Mouse (Mus musculus) frontal cortex, postnatal 10 days (tissue): Measurements from ENCODE around the gene Slc7a6.
"Not testable (repeated sequence)": the region's sequence is repeated elsewhere in the genome, so short reads cannot be mapped to it uniquely, and the experiment has no call there.

Experiments
- DNase-seq, 2 experiments: peaks; one replicate each; pipeline ENCODE4 v3.0.0; 2022; ENCODE audit warnings: low spot score in 2 of 2, mixed read lengths in 1 of 2

Slc7a6 gene

DNA sequence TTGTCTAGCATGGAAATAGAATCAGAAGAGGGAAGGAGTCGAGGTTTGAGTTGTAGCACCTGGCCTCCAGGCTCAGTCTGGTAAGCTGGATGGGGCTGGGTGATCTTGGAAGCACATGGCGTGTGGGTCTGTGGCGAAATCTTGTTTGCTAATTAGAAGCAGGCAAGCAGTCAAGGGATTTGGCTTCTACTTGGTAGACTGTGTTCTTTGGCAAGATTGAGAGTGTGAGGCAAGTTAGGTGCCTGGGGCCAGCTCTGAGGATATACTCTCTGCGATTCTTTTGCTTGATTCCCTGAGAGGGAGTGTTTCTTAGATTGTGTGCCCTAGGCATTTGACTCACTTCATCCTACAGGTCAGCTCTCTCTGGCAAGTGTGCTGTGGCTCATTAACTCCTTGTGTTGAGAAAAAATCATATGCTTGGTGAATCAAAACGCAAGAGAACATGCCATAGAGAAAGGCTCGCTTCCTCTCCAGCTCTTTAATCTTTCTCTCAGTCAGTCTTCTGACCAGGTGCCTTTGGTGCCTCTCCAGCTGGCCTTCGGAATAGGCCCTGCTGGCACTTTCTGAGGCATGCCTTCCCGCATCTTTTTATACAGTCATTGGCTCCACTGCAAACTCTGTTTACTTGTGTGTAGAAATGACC lies 17.1 kb downstream of the Slc7a6 start:
- DNase-seq, result no peak

DNA sequence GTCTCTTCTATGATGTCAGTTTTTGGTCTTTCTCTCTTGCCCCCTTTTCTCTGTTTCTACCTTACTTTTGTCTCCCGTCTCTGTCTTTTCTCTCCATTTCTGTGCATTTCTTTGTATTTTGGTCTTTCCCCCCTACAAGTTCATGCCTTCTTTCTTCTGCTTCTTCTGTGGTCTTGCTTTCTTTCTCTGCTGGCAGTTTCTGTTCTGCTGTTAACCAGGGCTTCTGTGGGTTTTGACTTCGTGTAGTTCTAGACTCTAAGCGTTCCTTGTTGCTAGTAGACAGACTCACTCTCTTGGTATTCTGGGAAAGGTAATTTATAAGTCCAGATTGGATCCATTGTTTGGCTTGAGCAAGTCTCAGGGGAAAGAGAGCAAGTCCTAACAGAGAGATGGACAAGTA lies 17.7 kb downstream of the Slc7a6 start:
- no peak for DNase-seq

- DNase-seq, result no peak
These were observed 20.5 kb downstream of the Slc7a6 start for GRCm38 (mm10) chr8:106189162-106189561.

DNA sequence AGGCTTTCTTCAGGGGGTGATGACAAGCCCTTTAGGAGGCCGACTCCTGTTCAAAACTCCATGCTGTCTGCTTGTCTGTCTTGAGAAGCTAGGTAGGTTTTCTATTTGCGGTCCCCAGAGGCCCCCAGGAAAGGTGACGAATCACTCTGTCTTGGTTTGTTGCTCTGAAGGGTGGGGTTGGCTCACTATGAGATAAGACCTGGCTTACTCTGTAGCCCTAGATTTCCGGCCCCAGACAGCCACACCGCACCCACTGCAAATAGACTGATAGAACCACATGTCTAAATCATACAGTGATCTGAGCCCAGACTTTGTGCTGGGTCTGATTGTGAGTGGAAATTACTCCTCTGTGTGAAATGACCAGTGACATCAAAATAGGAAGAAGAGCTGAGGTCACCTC lies 23.0 kb downstream of the Slc7a6 start:
- DNase-seq, result no peak

DNA sequence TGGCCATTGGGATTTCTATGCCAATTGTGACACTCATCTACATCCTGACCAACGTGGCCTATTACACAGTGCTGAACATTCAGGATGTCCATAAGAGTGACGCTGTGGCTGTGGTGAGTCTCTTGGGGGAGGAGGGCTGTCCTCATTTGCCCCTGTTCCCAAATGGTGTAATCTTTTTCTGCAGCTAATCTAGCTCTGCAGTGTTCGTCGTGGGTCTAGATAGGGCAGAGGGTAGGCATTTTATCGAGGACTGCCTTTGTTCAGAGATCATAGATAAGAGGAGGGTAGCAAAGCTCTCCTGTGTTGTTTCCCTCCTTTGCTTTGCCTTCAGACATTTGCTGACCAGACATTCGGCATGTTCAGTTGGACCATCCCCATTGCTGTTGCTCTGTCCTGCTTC lies 24.5 kb downstream of the Slc7a6 start:
- DNase-seq, result no peak

DNA sequence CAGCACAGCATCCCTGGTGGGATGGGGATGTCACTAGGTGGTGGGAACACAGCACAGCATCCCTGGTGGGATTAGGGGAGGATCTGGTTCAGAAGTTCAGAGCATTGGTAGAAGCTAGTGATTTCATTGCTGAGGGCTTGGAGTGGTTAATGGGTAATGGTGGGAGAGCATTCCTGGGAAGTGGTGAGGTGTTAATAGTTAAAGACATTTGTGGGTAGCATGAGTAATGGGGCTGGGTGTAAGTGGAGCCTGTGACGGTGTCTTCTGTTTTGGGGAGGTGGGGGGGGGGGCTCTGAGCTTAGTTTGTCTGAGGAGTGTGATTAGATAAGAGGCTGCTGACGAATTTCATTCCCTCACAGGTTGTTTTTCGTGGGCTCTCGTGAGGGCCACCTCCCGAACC lies 25.4 kb downstream of the Slc7a6 start:
- DNase-seq, result no peak

GRCm38 (mm10) chr8:106198741-106199140 lies 30.1 kb downstream of the Slc7a6 start:
- no peak for DNase-seq

GRCm38 (mm10) chr8:106199596-106199995 lies 30.9 kb downstream of the Slc7a6 start:
- DNase-seq, result not testable (repeated sequence)

- peak in 1 of 2 experiments; percentile 47 for DNase-seq
These were observed 41.5 kb downstream of the Slc7a6 start for GRCm38 (mm10) chr8:106210035-106210731.

DNA sequence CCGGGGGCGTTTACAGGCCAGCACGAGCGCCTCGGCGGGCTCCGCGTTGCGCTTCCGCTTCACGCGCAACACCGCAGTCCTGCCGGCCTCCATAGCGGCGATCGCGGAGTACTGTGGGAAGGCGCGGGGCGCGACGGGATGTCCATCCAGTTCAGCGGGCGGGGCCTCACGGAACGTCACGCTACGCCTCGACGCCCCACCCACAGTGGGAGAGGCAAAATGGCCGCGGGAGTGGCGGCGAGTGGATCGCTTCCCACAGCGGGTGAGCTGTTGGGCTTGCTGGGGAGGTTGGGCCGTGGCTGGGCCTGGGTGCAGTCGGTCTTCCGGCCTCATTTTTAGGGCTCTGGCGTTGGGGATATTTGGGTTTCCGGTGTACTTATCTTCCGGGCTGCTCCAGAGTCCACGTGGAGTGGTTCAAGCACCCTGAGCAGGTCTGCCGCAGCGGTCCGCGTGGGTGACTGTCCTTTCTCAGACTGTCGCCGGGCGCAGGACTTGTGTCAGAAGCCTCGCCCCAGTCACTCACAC lies 42.2 kb downstream of the Slc7a6 start, which contains the start of the genes Slc7a6os and Prmt7:
Slc7a6os (minus strand) TSS at position 115 of the 525 bp plus-strand sequence.
Prmt7 (plus strand) TSS at position 116 of the 525 bp plus-strand sequence.
- peak; percentile 91 to 95 for DNase-seq

GRCm38 (mm10) chr8:106211421-106211820 lies 42.8 kb downstream of the Slc7a6 start:
- DNase-seq, result no peak

DNA sequence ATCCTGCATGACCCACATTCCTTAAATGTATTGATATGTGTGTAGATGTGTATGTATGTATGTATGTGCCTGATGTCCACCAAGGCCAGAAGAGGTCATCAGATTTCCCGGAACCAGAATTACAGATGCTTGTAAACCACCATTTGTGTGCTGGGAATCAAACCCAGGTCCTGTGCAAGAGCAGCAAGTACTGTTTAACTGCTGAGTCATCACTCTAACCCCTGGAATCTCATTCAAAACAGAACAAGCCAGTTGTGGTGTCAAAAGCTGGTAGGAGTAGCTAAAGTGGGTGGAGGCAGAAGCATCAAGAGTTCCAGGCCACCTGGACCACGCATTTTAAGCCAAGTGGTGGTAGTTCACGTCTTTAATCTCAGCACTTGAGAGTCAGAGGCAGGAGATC lies 45.3 kb downstream of the Slc7a6 start:
- DNase-seq, result no peak

GRCm38 (mm10) chr8:106219620-106220019 lies 51.0 kb downstream of the Slc7a6 start:
- DNase-seq, result no peak

GRCm38 (mm10) chr8:106226589-106226988 lies 57.9 kb downstream of the Slc7a6 start:
- DNase-seq, result no peak

DNA sequence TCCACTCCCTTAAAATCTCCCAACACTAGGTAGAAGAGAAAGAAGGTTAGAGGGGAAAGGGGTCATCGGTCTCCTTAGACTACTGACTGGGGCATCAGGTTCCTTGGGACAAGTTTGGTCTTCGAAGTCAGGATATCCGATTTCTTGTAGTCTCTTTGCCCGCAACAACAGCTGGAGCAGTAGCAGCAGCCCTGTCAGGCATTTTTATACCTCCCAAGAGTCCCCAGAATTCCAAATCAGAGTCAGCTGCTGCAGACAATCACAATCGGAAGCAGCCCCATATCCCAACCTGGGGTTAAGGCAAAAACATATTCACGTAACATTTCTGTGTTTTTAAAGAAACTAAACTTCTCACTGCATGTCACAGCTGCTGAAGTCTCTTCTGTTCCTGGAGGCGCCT lies 62.9 kb downstream of the Slc7a6 start:
- no peak for DNase-seq

GRCm38 (mm10) chr8:106232751-106233150 lies 64.1 kb downstream of the Slc7a6 start:
- DNase-seq, result no peak

GRCm38 (mm10) chr8:106234567-106235261 lies 66.1 kb downstream of the Slc7a6 start:
- DNase-seq, result no peak

DNA sequence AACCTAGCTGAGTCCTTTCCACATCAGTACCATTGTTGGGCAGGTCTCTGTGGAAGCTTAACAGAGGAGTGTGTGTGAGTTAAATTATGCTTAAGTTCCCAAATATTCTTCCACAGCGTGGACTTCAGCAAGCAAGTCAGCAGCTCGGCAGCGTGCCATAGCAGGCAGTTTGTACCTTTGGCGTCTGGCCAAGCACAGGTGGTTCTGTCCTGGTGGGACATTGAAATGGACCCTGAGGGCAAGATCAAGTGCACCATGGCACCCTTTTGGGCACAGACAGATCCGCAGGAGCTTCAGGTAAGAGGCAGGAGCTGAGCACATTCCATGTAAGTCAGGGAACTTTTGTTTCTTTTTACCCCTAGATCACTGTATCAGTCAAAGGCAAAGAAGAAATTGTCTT lies 68.4 kb downstream of the Slc7a6 start:
- no peak for DNase-seq
